Mouse (Mus musculus): ENCODE data around the gene Itgal.

- TF ChIP-seq CTCF (IDR thresholded peaks at IDR 0.05; ENCODE audit: control insufficient read depth, insufficient read depth, insufficient read length) (no peak), MAX (IDR thresholded peaks at IDR 0.05) (no peak), CEBPB (IDR thresholded peaks at IDR 0.05; ENCODE audit: low read depth) (no peak), FOSL1 (IDR thresholded peaks at IDR 0.05; ENCODE audit: insufficient read depth, low read length, poor library complexity, severe bottlenecking) (no peak)
Measured at GRCm38 (mm10) chr7:127255008-127255407, 41.1 kb upstream of the Itgal start.

Measured in C2C12 (cell line).